Mouse (Mus musculus): ENCODE results near the gene Gm49384. TPM values are rescaled to one million over a fixed set of nuclear protein-coding genes. Genes with fewer than 3 reads are reported as not detected.
"Not testable (repeated sequence)": the region's sequence is repeated elsewhere in the genome, so short reads cannot be mapped to it uniquely, and the experiment has no call there.

Gm49384 gene
- total RNA-seq, 4 experiments from 2014 or later, result 1.8 to 2.6 (median 2.1) TPM

DNA sequence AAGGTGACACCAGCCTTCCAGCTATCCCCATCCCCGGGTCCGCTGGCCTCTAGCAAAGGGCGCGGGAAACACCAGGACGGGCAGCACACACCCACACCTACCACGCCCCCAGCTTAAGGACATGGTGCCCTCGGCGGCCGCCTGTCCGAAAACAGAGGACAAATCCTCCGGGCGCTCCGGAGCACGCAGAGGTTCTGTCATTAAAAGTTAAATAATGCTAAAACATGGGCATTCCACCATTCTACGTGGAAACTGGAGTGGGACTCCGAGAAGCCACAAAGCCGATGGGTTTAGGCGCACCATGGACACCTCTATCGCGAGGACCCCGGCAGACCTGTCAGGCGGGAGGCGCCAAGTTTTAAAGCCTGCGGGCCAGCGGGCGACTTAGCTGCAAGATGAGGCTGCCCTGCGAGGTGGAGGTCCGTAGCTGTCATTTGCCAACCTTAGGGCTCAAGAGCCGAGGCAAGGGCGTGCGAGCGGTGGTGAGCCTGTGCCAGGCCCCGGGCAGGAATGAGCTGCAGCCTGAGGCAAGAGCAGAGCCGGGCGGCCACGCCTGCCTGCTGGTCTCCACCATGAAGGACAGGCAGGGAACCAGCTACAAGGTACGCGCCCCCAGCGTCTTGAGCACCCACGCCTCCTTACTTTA is 35.5 kb downstream of the Gm49384 start, which contains the start of gene Lrr1:
Lrr1 (plus strand) TSS at position 354 of the 646 bp plus-strand sequence.
- DNase-seq (ENCODE audit: low spot score in 2 of 2), result peak; percentile 84 to 87

DNA sequence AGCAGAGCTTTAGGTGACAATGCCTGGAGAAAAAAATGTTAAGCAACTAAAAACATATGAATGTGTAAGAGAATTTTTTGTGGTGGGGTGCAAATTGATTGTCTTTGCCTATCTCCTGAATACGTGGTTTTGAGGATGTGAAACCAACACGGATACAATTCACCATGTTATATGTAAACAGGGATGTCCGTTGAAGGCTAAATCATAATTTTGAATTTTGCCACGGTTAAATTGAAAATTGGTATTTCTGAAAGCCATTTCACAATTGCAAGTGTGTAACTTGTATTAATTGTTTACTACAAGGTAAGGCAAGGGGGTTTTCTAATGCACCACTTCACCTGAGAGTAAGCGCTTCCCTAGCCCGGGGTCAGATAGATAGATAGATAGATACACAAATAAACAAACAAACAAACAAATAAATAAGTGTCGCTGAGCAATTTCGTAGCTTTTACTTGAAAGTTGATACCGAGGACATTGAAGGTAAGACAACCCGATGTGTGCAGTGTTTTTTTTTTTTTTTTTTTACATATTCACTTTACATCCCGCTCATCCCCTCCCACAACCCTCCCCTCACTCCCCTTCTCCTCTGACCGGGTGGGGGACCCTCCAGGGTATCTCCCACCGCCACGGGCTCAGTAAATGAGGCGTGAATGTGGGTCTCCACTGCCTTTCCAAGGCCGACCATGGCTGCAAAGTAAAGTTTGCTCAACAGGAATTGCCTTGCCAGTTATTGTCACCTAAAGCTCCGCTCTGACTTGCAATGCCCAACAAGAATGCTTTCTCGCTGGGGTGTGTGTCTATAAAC is 36.2 kb downstream of the Gm49384 start:
- DNase-seq (ENCODE audit: low spot score in 2 of 2), result no peak

DNA sequence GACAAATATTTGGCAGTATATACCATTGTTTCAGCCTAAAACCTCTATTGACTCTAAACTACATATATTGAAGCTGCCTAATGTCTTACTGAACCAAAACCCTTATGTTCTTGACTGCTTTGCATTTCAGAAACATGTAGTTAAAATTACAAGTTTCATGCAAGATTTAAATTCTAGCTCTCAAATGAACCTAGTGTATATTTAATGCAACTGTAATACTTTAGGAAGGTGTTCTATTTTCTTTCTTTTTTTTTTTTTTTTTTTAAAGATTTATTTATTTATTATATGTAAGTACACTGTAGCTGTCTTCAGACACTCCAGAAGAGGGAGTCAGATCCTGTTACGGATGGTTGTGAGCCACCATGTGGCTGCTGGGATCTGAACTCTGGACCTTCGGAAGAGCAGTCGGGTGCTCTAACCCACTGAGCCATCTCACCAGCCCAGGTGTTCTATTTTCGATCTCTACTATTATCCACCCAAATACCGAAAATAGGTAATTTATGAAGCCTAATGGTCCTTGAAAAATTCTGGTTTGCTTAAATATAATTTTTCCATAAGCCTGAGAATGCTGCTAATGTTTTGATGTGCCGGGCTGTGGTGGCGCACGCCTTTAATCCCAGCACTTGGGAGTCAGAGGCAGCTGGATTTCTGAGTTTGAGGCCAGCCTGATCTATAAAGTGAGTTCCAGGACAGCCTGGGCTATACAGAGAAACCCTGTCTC is 37.0 kb downstream of the Gm49384 start:
- not testable (repeated sequence) for DNase-seq (ENCODE audit: low spot score in 2 of 2)

DNA sequence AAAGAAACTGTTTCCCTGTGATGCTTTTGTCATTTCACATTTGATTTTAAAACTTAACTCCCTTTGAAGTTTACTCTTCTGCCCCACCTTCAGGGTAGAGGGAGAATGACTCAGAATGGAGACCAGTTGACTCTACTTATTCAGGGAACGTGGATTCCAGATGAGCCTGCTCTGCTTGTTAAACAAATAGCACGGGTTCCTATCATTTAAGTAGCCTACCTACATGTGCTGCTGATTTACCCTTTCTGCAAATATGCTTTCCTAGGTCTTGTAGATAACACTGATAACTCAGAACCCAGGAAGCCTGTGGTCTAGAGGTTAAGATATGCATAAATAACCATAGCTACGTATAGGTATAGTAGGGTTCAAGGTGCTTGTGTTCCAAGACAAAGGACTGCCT is 39.2 kb downstream of the Gm49384 start:
- DNase-seq (ENCODE audit: low spot score in 2 of 2), result no peak

DNA sequence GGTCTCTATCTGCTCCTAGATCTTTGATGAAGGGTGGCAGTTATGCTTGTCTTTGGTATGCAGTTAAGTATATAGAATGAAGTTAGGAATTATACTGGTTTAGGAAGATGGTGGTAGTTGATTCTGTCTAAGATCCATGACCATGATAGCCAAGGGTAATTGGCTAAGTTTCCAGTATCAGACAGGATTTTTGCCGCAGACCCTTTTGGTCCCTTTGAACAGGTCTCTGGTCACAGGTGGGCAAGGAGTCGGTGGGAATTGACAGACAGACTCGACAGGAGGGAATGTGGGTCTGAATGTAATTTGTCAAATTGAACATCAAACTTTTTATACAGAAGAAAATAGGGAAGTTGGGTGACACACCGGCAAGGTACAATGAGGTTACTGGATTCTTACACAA is 40.5 kb downstream of the Gm49384 start:
- not testable (repeated sequence) for DNase-seq (ENCODE audit: low spot score in 2 of 2)

DNA sequence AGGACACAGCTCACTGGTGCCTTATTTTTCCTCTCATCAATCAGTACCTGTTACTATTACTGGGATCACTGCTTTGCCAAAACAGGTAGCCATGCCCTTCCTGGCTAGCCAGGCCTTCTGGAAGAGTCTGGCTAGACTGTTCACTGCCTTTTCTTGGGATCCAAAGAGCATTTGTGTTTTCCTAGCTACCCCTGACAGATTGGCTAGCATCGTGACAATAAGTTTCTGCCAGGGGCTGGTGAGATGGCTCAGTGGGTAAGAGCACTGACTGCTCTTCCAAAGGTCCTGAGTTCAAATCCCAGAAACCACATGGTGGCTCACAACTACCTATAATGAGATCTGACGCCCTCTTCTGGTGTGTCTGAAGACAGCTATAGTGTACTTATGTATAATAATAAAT is 43.4 kb downstream of the Gm49384 start:
- DNase-seq (ENCODE audit: low spot score in 2 of 2), result not testable (repeated sequence)

DNA sequence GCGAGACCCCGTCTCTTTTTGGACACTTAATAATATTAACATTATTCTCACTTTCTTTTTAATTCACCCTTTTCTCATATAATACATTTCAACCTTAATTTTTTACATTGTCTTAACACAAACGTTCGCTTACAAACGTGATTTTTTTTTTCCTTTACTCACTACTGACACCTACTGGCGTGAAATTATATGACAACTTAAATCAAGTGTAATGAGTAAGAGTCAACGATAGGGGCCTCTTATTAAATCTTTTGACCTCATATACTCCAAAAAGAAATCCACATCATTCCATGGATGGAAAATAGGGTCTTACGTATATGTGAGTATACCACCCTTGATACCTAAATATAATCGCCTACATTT is 44.5 kb downstream of the Gm49384 start:
- no peak for DNase-seq (ENCODE audit: low spot score in 2 of 2)

DNA sequence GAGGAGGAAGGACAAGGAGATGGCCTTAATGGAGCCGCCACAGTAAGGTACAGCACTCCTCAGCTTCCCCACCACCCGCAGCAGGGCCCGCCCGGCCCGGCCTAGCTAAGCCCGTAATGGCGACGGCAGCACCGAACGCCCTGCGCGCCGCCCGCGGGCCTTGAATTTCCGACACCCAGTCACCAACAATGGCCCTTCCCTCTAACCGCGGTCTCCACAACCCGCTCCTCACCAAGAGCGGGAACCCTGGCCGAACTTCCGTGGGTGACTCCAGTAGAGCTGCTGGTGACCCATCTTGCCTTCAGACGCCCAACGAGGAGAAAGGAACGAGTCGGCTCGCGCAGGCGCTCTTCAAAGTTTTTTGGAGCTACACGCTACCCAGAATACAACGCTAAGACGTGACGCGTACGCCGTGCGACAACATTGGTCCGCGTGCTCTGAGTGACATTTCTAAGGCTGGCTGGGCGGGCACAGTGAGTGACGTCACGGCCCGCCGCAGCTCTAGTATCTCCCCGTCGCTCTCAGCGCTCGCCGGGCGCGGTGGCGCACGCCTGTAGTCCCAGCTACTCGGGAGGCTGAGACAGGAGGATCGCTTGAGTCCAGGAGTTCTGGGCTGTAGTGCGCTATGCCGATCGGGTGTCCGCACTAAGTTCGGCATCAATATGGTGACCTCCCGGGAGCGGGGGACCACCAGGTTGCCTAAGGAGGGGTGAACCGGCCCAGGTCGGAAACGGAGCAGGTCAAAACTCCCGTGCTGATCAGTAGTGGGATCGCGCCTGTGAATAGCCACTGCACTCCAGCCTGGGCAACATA is 45.1 kb downstream of the Gm49384 start, which contains the start of gene Rps29:
Rps29 (minus strand) TSS at position 422 of the 813 bp plus-strand sequence.
- DNase-seq (ENCODE audit: low spot score in 2 of 2), result peak; percentile 95 to 97

DNA sequence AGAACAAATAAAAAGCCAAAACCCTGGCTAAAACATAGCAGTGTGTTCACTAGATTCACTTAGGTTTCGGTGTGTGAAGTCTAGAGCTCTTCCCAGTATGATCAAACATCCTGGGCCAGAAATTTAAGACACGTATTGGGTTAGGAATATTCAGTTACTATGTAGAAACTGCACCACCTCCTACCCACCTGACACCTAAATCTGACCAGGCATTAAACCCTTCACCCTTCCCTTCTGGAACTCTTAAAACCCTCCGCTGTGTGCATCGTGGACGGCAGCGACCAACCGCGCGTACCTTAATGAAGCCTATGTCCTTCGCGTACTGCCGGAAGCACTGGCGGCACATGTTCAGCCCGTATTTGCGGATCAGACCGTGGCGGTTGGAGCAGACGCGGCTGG is 45.7 kb downstream of the Gm49384 start:
- DNase-seq (ENCODE audit: low spot score in 2 of 2), result no peak

DNA sequence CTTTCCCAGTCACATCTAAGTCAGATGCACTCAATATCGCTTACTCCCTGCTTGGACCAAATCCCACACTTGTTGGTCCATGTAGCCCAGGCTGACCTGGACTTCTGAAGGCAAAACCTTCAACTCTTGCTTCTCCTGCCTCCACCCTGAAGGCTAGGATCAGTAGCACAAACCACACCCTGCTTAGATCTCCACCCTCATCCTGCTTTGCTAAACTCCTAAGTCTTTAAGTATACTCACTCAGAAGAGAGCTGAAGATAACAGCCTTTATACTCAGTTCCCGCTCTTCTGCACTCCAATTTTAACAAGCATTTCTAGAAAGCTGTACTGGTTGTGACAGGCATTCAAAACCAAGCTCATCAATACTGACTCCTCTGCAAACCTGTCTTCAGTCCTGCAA is 47.0 kb downstream of the Gm49384 start:
- DNase-seq (ENCODE audit: low spot score in 2 of 2), result no peak

DNA sequence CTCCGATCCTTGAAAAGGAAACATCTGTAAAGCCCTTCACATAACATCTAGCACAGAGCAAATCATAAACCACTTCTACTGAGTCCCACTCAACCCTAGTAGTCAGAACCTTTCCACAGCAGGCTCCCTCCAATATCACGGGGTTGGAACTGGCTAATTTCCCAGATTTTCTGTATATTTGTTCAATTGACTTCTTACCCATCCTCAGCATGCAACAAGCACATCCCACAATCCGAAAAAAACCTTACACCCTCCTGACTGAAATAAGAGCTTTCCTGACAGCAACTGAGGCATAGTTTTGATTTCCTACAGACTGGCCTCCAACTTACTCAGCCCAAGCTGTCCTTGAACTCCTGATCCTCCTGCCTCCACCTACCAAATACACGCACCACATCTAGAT is 47.6 kb downstream of the Gm49384 start:
- DNase-seq (ENCODE audit: low spot score in 2 of 2), result no peak

DNA sequence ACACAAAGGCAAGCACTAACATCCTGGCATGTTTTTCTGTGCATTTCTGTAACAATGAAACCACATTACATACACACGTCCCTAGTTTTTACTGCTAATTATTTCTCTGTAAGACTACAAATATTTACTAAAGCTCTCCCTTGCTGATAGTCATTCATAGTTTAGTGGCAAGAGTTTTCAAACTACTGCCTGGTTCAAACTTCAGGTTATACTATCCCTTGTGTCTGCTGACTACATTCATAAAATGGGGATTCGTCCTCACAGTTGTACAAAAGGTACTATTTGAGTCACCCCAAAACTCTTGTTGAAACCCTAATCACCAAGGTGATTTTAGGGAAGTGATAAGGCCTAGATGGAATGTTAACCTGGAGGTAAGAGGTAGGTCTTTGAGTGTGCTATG is 48.1 kb downstream of the Gm49384 start:
- DNase-seq (ENCODE audit: low spot score in 2 of 2), result no peak

DNA sequence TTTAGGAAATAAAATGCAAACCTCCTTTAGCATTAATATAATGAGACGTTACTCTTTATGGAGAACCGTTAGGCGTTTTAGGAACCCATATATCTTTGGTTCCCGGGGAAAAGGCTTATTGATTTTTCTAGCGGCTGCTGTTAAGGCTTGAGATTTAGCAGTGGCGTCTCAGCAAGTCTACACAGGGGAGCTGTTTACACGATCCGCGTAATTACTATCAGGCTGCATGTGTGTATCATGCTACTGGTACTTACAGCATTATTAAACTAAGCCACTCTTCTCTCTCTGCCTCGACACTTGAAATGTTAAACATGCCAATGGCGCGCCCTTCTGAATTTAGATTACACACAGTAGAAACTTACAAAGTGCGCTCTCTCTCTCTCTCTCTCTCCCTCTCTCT is 54.0 kb downstream of the Gm49384 start:
- DNase-seq (ENCODE audit: low spot score in 2 of 2), result no peak

DNA sequence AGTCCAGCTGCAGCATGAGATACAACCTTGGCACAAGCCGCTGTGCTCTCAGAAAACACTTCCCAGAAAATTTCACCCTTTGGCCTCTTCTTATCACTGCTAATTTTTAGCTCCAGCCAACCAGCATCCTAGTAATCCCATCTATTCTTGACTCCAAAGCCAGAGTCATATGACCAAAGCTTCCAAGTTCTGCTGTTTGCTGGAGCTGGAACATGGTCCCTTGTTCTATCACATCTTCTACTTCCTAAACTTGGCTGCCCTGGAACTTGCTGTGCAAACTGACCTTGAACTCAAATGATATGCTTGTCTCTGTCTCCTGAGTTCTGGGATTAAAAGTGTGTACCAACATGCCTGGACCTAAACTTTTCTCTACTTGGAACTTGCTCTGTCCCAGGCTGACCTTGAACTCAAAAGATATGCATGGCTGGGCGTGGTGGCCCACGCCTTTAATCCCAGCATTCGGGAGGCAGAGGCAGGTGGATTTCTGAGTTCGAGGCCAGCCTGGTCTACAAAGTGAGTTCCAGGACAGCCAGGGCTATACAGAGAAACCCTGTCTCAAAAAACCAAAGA is 56.8 kb downstream of the Gm49384 start:
- DNase-seq (ENCODE audit: low spot score in 2 of 2), result no peak

DNA sequence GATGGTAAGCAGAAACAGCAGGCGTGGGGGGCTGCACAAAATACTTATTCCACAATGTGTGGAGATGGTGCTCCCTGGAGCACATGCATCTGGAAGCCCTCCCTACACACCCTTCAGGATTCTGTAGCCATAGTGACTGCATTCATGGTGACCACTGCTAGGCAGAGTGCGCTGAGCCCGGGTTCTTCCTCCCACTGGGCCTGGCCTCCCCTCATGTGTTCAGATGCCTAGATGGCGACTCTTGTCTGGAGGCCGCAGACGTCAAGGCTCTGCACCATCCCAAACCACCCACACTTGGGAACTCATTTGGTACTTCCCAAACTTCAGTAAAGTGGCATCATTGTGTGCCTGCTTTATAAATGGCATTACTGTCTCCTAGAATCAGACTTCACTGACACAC is 60.6 kb downstream of the Gm49384 start:
- DNase-seq (ENCODE audit: low spot score in 2 of 2), result no peak

DNA sequence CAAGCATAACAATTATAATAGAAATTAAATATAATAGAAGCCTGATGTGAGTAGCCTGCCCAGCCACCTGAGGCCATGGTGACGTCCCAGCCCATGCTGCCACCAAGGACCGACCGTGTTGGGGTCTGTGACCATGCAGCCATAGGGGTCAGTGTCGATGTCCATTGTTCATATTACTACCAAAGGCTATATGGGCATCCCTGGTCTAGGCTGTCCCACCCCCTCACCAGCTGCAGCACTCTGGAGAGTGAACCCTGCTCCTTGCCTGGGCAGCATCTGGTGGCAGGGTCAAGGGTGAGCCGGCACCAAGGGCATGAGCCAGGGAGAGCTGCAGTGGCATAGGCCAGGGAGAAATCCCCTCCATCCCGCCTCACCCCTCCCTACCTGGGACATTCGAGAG is 64.2 kb downstream of the Gm49384 start:
- no peak for DNase-seq (ENCODE audit: low spot score in 2 of 2)

Small RNA genes within 50 kb of the gene (microRNA-seq; reads per million reads assigned to microRNA genes)
- gene Gm47287 (not detected), gene Gm47295 (not detected)

Other genes with a start within 250 kb of the Gm49384 start
- gene Rps29, start 45.1 kb downstream of the Gm49384 start, total RNA-seq (2022), result 1,000 to 10,000 TPM in 2 of 4 experiments, 100 to 1,000 TPM in 2; 850 to 1,105 (median 983) TPM
- not detected for gene Lrr1, start 35.5 kb downstream of the Gm49384 start, total RNA-seq (2022)
- gene Rpl36al, start 20.2 kb downstream of the Gm49384 start, total RNA-seq (2022), result 100 to 1,000 TPM; 298 to 379 (median 321) TPM
- gene Mgat2, start 20.1 kb downstream of the Gm49384 start, total RNA-seq (2022), result 1 to 10 TPM; 5.6 to 8.5 (median 6.2) TPM
- gene Gm49383, start 7.2 kb downstream of the Gm49384 start, total RNA-seq (2022), result 1 to 10 TPM; 1.9 to 3.9 (median 2.7) TPM
- gene Dnaaf2, start 5.8 kb downstream of the Gm49384 start, total RNA-seq (2022), result under 1 TPM; 0.29 to 0.91 (median 0.54) TPM
- under 1 TPM in 3 of 4 experiments, not detected in 1; 0.15 to 0.27 (median 0.24) TPM for gene Pole2, start 23.9 kb upstream of the Gm49384 start, total RNA-seq (2022)
- gene Klhdc1, start 36.9 kb upstream of the Gm49384 start, total RNA-seq (2022), result 10 to 100 TPM; 22.0 to 28.8 (median 24.8) TPM
- 100 to 1,000 TPM; 110 to 144 (median 128) TPM for gene Klhdc2, start 92.4 kb upstream of the Gm49384 start, total RNA-seq (2022)
- gene Nemf, start 152.9 kb upstream of the Gm49384 start, total RNA-seq (2022), result 10 to 100 TPM; 15.6 to 21.4 (median 17.5) TPM
- 10 to 100 TPM; 18.4 to 23.3 (median 21.9) TPM for gene Arf6, start 167.9 kb upstream of the Gm49384 start, total RNA-seq (2022)
- under 1 TPM in 1 of 4 experiments, not detected in 3; 0.49 TPM for gene Gm9887, start 168.2 kb upstream of the Gm49384 start, total RNA-seq (2022)